ENCODE assay signal across 25 mouse cellular contexts in the genomic region with DNA sequence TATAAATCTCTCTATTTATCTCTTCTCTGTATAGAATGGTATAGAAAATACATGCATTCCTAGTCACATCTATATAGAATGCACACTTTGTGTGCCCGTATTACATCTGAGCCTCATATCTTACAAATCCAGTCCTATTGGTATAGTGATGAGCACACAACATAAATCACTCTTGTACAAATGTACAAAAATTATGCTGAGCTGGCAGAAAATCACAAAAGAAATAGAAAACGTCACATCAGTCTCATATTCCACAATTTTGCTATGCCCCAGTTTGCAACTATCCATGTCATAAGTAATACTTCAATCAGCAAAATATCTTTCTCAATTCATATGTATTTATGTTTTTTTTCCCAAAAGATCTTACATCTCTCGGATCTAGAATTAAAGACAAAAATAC. TPM values are rescaled to one million over a fixed set of nuclear protein-coding genes. Genes with fewer than 3 reads are reported as not detected.
"Had no signal": no experiment of that assay in that cellular context is flagged by ENCODE, and none has a peak within 500 bp of the region (broad histone marks: within the 10 kb centered on the region; RNA-seq: fewer than 3 reads in every experiment).

No protein-coding gene starts in this region.

- H3K27ac ChIP-seq: neural tube, embryonic 13.5 days; neural tube, embryonic 15.5 days; stomach, embryonic 15.5 days; stomach, postnatal 0 days had no signal

- DNase-seq: retina, postnatal 1 day; right cerebral cortex, adult 18-20 months; right cerebral cortex, postnatal 14 days; right cerebral cortex, postnatal 25 days; right cerebral cortex, postnatal 4 days; spleen, adult 18-20 months; thymus, adult 18-20 months; thymus, adult 2 months; thymus, postnatal 14 days; thymus, postnatal 25 days; thymus, postnatal 36 days; thymus, postnatal 4 days had no signal

- H3K9ac ChIP-seq: neural tube, embryonic 13.5 days; neural tube, embryonic 15.5 days; stomach, embryonic 15.5 days had no signal

- H3K36me3 ChIP-seq: neural tube, embryonic 13.5 days; neural tube, embryonic 15.5 days; stomach, embryonic 15.5 days had no signal

- H3K4me1 ChIP-seq: neural tube, embryonic 13.5 days; neural tube, embryonic 15.5 days; stomach, embryonic 15.5 days had no signal

- H3K9me3 ChIP-seq: neural tube, embryonic 13.5 days; neural tube, embryonic 15.5 days; stomach, embryonic 15.5 days had no signal

- H3K4me3 ChIP-seq: neural tube, embryonic 13.5 days; neural tube, embryonic 15.5 days; stomach, embryonic 15.5 days had no signal

- H3K4me2 ChIP-seq: neural tube, embryonic 13.5 days; neural tube, embryonic 15.5 days; stomach, embryonic 15.5 days had no signal

- H3K27me3 ChIP-seq: neural tube, embryonic 13.5 days; neural tube, embryonic 15.5 days; stomach, embryonic 15.5 days had no signal

RNA-seq across cellular contexts. Expression of a gene that starts 4.7 kb away (rescaled TPM):
- total RNA-seq: neutrophil, adult 5-6 weeks had no signal
- polyA plus RNA-seq: neural tube, embryonic 13.5 days; neural tube, embryonic 14.5 days; neural tube, embryonic 15.5 days; small intestine, adult 2 months; spleen, adult 2 months; stomach, embryonic 14.5 days; stomach, embryonic 15.5 days; stomach, embryonic 16.5 days; stomach, postnatal 0 days; testis, adult 2 months; thymus, adult 2 months; thymus, postnatal 0 days; urinary bladder, adult 2 months had no signal

RNA-seq across cellular contexts. Expression of a gene that starts 23.3 kb away (rescaled TPM):
- total RNA-seq: neutrophil, adult 5-6 weeks had no signal
- polyA plus RNA-seq: neural tube, embryonic 13.5 days; neural tube, embryonic 14.5 days; neural tube, embryonic 15.5 days; small intestine, adult 2 months; spleen, adult 2 months; stomach, embryonic 14.5 days; stomach, embryonic 15.5 days; stomach, embryonic 16.5 days; stomach, postnatal 0 days; testis, adult 2 months; thymus, adult 2 months; thymus, postnatal 0 days; urinary bladder, adult 2 months had no signal
